Comparison of ENCODE assay signal across 23 mouse cellular contexts in genomic region chr11:99989881-99990405, GRCm38 (mm10). TPM values are rescaled to one million over a fixed set of nuclear protein-coding genes. Genes with fewer than 3 reads are reported as not detected.
"Had no signal": no experiment of that assay in that cellular context is flagged by ENCODE, and none has a peak within 500 bp of the region (broad histone marks: within the 10 kb centered on the region; RNA-seq: fewer than 3 reads in every experiment).

No protein-coding gene starts in this region.

- DNase-seq: kidney, postnatal 25 days; layer of hippocampus, adult 9-11 months; layer of hippocampus, postnatal 36 days; liver; liver, embryonic 13.5 days; liver, postnatal 0 days; lung, postnatal 14 days; right cerebral cortex, adult 18-20 months; right cerebral cortex, postnatal 25 days; thymus, adult 18-20 months; thymus, postnatal 14 days had no signal

- H3K4me3 ChIP-seq: limb, embryonic 12.5 days; liver, embryonic 13.5 days; lung, embryonic 15.5 days; myocyte; neural tube, embryonic 15.5 days had no signal

- H3K4me1 ChIP-seq: liver, embryonic 13.5 days had no signal

- H3K9me3 ChIP-seq: limb, embryonic 12.5 days; liver, embryonic 13.5 days; lung, embryonic 15.5 days; neural tube, embryonic 15.5 days had no signal

- ATAC-seq: liver, postnatal 0 days had no signal

- H3K4me2 ChIP-seq: limb, embryonic 12.5 days; liver, embryonic 13.5 days; lung, embryonic 15.5 days; neural tube, embryonic 15.5 days had no signal

- H3K27ac ChIP-seq: limb, embryonic 12.5 days; liver, embryonic 13.5 days; lung, embryonic 15.5 days; neural tube, embryonic 15.5 days had no signal

- H3K36me3 ChIP-seq: limb, embryonic 12.5 days; liver, embryonic 13.5 days; lung, embryonic 15.5 days; neural tube, embryonic 15.5 days had no signal

- H3K9ac ChIP-seq: limb, embryonic 12.5 days; liver, embryonic 13.5 days; liver, postnatal 0 days; lung, embryonic 15.5 days; neural tube, embryonic 15.5 days had no signal

RNA-seq across cellular contexts. Expression of gene Krtap16-1, which starts 3.5 kb away (rescaled TPM):
- total RNA-seq: layer of hippocampus, postnatal 36 days; left cerebral cortex, adult 8-10 months; left cerebral cortex, postnatal 25 days; megakaryocyte progenitor cell, adult 5-6 weeks had no signal
- polyA plus RNA-seq: kidney, embryonic 16.5 days; limb, embryonic 12.5 days; liver, embryonic 13.5 days; liver, postnatal 0 days; lung, embryonic 15.5 days; midbrain, embryonic 14.5 days; myocyte; small intestine, adult 2 months; stomach, embryonic 16.5 days had no signal

RNA-seq across cellular contexts. Expression of gene Krtap17-1, which starts 3.9 kb away (rescaled TPM):
- total RNA-seq: layer of hippocampus, postnatal 36 days; left cerebral cortex, adult 8-10 months; left cerebral cortex, postnatal 25 days; megakaryocyte progenitor cell, adult 5-6 weeks had no signal
- polyA plus RNA-seq: kidney, embryonic 16.5 days; liver, embryonic 13.5 days; liver, postnatal 0 days; midbrain, embryonic 14.5 days; myocyte; neural tube, embryonic 11.5 days; small intestine, adult 2 months; stomach, embryonic 16.5 days had no signal

RNA-seq across cellular contexts. Expression of gene Krtap29-1, which starts 11.1 kb away (rescaled TPM):
- total RNA-seq: layer of hippocampus, postnatal 36 days; left cerebral cortex, adult 8-10 months; left cerebral cortex, postnatal 25 days; megakaryocyte progenitor cell, adult 5-6 weeks had no signal
- polyA plus RNA-seq: kidney, embryonic 16.5 days; limb, embryonic 12.5 days; liver, embryonic 13.5 days; liver, postnatal 0 days; lung, embryonic 15.5 days; midbrain, embryonic 14.5 days; myocyte; neural tube, embryonic 11.5 days; neural tube, embryonic 15.5 days; small intestine, adult 2 months; stomach, embryonic 16.5 days had no signal

RNA-seq across cellular contexts. Expression of gene Krt33a, which starts 26.1 kb away (rescaled TPM):
- total RNA-seq: layer of hippocampus, postnatal 36 days; left cerebral cortex, adult 8-10 months; left cerebral cortex, postnatal 25 days; megakaryocyte progenitor cell, adult 5-6 weeks had no signal
- polyA plus RNA-seq: kidney, embryonic 16.5 days; limb, embryonic 12.5 days; liver, embryonic 13.5 days; liver, postnatal 0 days; lung, embryonic 15.5 days; midbrain, embryonic 14.5 days; myocyte; neural tube, embryonic 11.5 days; neural tube, embryonic 15.5 days; small intestine, adult 2 months had no signal

RNA-seq across cellular contexts. Expression of gene Krt33b, which starts 39.7 kb away (rescaled TPM):
- total RNA-seq: layer of hippocampus, postnatal 36 days; left cerebral cortex, adult 8-10 months; left cerebral cortex, postnatal 25 days; megakaryocyte progenitor cell, adult 5-6 weeks had no signal
- polyA plus RNA-seq: liver, embryonic 13.5 days; liver, postnatal 0 days; lung, embryonic 15.5 days; midbrain, embryonic 14.5 days; neural tube, embryonic 11.5 days; neural tube, embryonic 15.5 days; small intestine, adult 2 months had no signal
